Mouse (Mus musculus) T-cell, adult 2 months (primary cell): Measurements from ENCODE around the gene Raver2.

Source experiments
- DNase-seq: peaks from one replicate; pipeline ENCODE4 v3.0.0; 2022; ENCODE audit warnings: low spot score

The Raver2 gene

GRCm38 (mm10) chr4:101107122-101107521 is 38.3 kb downstream of the Raver2 start:
- no peak for DNase-seq

- no peak for DNase-seq
These were observed 52.2 kb downstream of the Raver2 start for GRCm38 (mm10) chr4:101121002-101121401.

DNA sequence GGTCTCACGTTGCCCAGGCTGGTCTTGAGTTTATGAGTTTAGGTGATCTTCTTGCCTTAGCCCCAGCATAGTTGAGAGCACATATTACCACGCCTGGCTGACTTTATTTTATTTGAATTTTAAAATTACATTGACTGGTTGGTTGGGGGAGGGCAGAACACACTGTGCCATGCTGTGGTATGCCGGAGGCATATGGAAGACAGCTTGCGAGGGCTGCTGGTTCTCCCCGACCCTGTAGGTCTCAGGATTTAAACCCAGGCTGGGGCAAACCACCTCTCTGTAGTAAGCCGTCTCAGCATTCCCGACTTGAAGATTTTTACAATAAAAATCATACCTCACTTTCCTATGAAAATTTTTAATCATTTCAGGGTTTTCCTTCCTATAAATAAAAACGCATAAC is 66.2 kb downstream of the Raver2 start:
- DNase-seq: no peak

DNA sequence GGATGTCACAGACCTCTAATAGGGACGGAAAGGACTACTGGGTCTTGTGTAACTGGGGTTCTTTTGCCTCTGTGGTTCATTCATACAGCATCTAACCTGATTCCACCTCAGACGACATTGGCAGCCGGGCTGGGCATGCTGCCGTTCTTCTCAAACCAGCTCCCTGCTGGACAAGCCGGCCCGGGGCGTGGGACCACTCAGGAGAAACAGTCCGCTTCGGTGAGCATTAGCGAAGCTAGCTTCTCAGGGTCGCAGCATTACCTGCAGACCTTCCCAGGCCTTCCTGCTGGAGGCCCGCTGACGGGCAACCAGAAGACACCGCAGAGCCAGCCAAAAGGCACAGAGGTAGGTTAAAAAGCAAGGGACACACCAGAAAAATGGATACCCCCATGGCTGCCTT is 67.1 kb downstream of the Raver2 start:
- no peak for DNase-seq

DNA sequence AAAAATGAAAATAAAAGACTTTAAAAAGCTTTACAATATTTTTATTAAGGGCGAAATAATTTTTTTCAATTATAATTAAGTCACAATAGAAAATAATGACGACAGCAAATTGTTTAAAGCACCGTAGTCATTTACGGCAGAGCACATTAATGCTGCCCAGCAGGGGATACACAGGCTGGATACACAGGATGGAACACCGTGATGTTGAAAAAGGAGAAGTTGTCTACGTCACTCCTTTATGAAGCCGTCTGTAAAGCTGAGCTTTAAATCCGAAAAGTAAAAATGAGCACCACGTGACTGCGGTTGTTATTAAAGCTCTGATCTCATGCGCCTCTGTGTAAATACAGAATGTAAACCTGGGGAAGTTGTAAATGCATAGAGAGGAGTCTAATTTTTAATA is 69.2 kb downstream of the Raver2 start:
- DNase-seq: no peak

DNA sequence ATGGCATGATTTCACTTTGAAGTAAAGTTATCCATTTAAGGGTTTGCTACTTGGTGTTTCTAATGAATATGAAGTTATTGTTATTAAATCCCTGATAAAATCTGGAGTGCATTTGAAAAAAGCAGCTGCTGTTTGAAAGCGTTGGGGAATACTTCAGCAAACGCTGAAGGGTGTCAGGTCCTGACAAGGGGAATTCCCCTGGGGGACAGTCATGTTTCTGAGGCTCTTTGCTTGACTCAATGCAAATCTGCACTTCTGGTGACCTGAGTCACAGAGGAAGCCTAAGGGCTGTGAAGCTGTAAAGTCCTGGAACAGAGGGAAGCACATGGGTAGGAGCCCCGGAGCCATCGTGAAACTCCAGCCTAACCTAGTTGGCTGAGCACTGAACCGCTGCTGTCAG is 73.0 kb downstream of the Raver2 start:
- no peak for DNase-seq

DNA sequence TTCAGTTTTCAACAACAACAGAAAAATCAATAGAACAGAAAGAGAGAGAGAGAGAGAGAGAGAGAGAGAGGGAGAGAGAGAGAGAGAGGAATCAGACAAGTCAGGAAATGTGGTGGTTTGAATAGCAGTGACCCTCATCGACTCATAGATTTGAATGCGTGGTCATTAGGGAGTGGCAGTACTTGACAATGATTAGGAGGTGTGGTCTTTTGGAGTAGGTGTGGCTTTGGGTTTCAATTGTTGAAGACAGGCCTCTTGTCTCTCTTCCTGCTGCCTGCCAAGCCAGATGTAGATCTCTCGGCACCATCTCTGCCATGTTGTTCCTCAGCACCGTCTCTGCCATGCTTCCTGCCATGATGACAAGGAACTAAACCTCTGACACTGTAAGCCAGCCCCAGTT is 75.1 kb downstream of the Raver2 start:
- DNase-seq: no peak

DNA sequence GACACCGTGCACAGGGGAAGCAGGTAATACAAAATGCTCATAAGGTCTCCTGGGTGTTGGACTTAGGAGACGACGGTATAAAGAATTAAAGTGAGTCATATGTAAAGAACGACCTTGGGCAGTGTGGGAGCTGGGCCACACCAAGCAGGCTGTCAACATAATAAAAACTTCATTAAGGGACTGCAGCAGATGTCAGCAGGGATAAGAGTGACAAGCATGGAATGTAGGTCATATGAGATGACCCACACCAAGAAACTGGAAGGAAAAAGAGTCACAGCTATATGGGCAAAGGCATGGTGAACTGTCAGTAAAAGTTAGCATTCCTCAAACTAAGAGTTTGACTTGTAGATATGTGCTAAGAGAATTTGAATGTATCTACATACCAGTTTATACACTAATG is 75.6 kb downstream of the Raver2 start:
- DNase-seq: no peak

- no peak for DNase-seq
These were observed 76.0 kb downstream of the Raver2 start for GRCm38 (mm10) chr4:101144790-101145189.

DNA sequence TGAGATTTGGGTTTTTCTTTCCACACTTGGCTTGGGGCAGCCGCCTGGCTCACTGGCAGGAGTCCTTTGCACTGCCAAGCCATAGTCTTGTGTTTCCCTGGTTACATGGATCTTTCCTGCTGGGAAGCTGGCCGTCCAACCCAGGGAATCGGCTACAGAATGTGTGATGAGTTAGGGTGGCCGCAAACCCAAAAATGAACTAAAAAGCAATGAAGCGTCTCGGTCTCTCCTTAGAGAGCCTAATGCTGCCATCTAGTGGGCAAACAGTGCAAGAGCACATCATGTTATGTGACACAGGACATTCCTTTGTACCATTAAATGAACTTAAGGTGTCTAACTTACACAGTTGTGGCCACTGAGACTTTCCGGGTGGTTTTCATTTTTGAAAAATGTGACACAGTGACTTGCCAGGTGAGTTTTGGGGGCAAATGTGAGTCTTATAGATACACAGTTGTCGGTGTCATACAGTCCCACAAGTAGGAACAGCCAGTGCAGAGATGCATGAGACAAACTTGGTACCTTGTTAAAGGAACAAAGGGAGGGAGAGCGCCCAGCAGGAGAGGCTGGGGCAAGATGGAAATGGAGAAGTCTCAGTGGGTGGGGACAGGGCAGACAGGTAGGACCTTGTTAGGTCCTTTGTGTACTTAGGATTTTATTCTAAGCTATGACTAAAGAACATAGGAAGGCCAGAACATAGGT is 77.4 kb downstream of the Raver2 start:
- DNase-seq: peak; percentile 67

DNA sequence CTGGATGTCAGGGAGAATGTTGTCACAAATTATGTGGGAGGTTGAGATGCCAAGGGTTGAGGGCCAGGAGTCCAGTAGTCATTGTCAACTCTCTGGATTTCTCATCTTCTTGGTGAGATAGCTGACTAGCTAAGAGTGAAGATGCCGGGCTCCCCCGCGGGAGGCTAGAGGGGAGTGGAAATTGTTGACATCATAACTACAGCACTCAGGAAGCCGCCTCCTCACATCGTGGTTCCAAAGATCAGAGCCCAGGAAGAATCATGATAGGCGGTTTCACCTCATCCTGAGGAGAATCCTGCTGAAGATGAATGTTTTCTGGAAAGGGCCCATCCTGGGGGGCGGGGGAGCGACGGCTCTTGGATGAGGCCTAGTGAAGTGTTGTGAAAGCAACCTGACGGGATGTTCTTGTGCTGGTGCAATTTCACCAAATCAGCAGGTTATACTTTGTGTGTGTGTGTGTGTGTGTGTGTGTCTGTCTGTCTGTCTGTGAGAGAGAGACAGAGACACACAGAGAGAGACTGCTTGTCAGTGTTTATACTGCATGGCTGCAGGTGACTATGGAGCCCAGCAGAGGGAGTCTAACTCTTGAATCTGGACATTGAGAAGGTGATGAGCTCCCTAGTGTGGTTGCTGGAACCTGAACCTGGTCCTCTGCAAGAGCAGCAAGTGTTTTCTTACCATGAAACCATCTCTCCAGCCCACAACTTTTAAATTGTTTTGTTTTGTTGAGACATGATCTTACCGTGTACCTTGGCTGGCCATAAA is 78.3 kb downstream of the Raver2 start:
- peak; percentile 22 for DNase-seq

- no peak for DNase-seq
These were observed 86.8 kb downstream of the Raver2 start for GRCm38 (mm10) chr4:101155541-101155940.

- no peak for DNase-seq
These were observed 88.7 kb downstream of the Raver2 start for GRCm38 (mm10) chr4:101157476-101157875.

- no peak for DNase-seq
These were observed 89.5 kb downstream of the Raver2 start for GRCm38 (mm10) chr4:101158282-101158681.

DNA sequence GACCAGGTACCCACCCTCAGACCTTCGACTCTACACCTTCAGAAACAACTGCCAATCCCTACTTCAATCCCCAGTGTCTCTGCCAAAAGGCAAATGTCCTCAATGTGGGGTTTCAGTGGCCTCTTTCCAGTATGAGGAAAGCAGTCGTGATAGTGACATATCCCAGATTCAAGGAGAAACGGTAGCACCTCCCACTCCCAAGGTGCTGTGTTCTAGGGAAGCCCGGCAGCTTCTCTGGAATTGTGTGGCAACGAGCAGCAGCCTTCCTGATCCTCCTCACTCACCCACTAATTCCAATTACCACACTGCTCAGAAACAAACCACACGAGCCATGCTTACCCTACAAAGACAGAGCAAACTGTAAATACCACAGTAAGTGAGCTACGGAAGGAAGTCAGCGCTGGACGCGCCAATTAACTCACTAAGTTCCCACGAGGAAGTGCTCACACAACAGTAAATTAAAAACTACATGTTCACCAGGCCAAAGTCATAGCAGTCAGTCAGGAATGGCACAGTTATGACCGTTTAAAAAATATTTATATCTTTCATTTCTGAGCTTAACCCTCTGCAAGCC is 90.5 kb downstream of the Raver2 start:
- no peak for DNase-seq

DNA sequence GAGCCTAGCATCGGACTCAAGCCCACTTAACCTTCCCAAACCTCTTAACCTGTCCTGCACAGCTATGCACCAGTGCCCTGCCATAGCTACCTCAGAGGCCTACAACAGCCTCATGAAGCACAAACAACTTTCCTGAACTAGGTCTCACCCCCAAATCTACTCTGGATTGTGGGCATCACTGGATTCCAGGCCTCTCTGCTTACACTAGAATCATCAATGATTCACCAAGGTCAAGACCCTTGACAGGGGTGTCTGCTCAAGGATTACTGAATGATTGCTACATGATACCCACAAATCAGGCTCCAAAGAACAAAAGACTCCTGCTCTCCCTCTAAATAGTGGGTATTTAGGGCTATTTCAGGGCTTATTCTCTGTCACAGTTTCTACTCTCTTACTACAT is 92.0 kb downstream of the Raver2 start:
- DNase-seq: no peak

GRCm38 (mm10) chr4:101164189-101164588 is 95.4 kb downstream of the Raver2 start:
- no peak for DNase-seq

DNA sequence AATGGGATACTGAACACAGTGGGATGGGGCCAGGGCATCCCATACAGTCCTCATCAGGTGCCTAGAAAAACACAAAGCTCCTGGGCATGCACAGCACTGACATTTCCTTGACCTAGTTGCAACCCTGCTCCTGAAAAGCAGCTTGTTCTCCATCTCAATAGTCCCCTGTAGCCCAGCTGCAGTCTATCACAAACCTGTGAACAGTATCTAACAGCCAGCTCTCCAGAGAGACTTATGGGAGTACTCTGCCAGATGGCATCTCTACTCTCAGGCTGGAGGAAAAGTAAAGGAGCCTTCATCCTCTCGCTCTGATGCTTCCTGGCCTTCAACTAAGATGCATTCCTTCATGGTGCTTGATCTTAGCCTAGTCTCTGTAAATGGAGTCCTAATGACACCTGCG is 95.9 kb downstream of the Raver2 start:
- DNase-seq: no peak

- no peak for DNase-seq
These were observed 97.0 kb downstream of the Raver2 start for GRCm38 (mm10) chr4:101165776-101166175.

DNA sequence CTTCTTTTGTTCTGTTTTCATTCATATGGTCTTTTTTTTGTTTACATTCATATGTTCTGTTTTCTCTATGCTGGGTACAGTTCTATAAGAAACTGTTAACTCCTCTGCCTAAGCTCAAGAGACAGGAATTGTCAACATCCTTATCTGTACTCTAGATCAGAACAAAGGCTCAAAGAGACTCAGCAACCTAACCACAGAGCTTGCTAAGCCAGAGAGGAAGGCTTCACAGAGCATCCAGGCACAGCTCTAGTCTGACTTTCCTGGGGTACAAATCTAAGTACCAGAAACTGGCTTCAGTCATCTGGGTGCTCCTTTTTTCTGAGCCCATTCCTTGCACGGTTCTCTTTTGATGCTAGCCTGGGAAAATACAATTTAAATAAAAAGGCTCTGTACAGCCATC is 99.0 kb downstream of the Raver2 start:
- peak; percentile 69 for DNase-seq

DNA sequence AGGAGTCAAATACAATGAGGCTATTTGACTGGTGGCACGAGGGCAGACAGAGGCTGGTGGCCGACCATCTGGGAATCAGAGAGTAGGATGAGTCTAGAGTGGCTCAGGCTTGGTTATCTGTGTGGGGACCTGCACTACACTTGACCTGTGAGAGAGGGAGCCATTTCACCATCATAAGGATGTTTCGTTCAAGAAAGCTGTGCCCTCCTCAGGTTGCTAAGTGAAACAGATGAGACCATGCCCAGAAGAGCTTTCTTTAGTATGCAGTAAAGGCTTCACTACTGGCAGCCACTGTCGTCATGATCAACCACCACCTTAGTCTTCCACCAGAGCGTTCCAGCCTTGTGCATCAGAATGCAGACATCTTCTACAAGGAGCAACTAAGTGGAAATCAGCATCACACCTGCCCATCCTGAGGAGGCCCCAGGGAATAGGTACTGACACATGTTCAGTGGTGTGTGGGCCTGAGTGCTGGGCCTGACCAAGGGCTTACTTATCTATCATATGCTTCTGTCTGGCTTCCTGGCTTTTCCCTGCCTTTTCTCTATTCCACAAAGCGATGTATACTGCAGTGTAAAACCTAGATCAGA is 99.5 kb downstream of the Raver2 start:
- peak; percentile 78 for DNase-seq

DNA sequence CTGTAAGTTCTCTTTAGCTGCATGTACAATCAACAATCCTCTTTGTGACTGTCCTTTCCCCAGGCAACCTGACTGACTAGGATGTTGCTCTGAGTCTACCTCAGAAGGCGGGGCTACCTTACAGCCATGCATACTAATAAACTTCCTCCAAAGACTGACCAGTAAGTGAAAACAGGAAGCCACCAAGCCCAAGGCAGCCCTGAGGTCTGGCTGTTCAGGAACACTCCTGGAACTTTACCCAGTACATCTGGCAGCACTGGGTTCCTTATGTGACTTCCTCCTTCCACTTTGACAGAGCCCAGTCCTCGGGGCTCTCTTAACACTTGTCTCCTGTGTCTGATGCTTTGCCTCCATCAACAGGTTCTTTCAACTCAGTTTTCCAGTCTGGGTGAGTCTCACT is 104.0 kb downstream of the Raver2 start:
- no peak for DNase-seq
